Mouse (Mus musculus): Measurements from ENCODE around the gene Gm3952. TPM values are rescaled to one million over a fixed set of nuclear protein-coding genes. Genes with fewer than 3 reads are reported as not detected.

Gm3952 gene
- not detected for total RNA-seq (2021)

GRCm38 (mm10) chr8:128798594-128798993 is at the start of gene Gm3952:
TSS of gene Gm3952 (minus strand) at chr8:128798694.
- DNase-seq (ENCODE audit: low spot score in 2 of 2), result no peak
- intact Hi-C loops (cut with DNase I), result no loop called here

GRCm38 (mm10) chr8:128843749-128844148 is 45.3 kb upstream of the Gm3952 start:
- intact Hi-C loops (cut with DNase I), result no loop called here
- no peak for DNase-seq (ENCODE audit: low spot score in 2 of 2)

GRCm38 (mm10) chr8:128812521-128812920 is 14.0 kb upstream of the Gm3952 start:
- intact Hi-C loops (cut with DNase I), result no loop called here
- no peak for DNase-seq (ENCODE audit: low spot score in 2 of 2)

GRCm38 (mm10) chr8:128735692-128736091 is 62.8 kb downstream of the Gm3952 start:
- intact Hi-C loops (cut with DNase I), result no loop called here
- peak in 1 of 2 experiments; percentile 62 for DNase-seq (ENCODE audit: low spot score in 2 of 2)

GRCm38 (mm10) chr8:128734118-128734517 is 64.4 kb downstream of the Gm3952 start:
- intact Hi-C loops (cut with DNase I), result no loop called here
- no peak for DNase-seq (ENCODE audit: low spot score in 2 of 2)

- intact Hi-C loops (cut with DNase I), result no loop called here
- DNase-seq (ENCODE audit: low spot score in 2 of 2), result no peak
These were observed 66.2 kb downstream of the Gm3952 start for GRCm38 (mm10) chr8:128732254-128732653.

GRCm38 (mm10) chr8:128727213-128727612 is 71.3 kb downstream of the Gm3952 start:
- intact Hi-C loops (cut with DNase I), result no loop called here
- DNase-seq (ENCODE audit: low spot score in 2 of 2), result no peak

DNA sequence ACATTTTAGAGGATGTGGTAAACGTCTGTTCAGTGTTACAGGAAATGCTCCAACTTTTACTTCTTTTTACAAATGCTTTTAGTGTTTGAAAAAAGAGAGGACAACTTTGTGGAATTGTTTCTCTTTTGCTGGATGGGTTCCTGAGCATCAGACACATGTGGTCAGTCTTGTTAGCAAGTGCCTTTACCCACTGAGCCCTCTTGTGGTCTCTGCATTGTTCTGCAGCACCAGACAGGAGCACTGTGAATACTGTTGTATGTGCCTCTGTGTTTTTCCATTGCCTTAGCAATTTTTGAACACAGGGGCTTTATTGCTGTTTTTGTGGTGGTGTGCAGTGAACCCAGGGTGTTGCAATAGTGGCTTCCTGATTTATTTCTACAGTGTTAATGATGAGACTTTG is 73.7 kb downstream of the Gm3952 start:
- peak in 1 of 2 experiments; percentile 66 for DNase-seq (ENCODE audit: low spot score in 2 of 2)
- intact Hi-C loops (cut with DNase I), result loop anchor here (2.0 kb wide), 1 partner anchor 72 kb away; no protein-coding TSS in a partner anchor

DNA sequence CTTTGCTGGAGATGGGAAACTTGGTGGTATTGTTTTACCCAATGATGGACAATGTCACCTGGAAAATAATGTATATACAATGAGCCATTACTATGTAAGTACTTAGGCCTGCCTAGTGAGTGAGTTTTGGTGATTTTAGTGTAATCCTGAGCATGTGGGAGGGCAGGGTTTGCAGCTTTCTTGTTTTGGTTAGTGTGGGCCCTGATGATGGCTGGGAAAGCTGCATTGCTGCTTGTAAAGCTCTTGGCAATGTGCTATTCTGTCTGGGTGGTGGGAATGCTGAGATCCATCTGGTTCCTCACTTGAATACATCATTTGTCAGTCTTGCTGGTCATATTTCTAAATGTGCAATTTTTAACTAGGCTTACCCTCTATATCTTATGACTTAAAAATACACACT is 82.3 kb downstream of the Gm3952 start:
- intact Hi-C loops (cut with DNase I), result no loop called here
- DNase-seq (ENCODE audit: low spot score in 2 of 2), result peak; percentile 27 to 87

DNA sequence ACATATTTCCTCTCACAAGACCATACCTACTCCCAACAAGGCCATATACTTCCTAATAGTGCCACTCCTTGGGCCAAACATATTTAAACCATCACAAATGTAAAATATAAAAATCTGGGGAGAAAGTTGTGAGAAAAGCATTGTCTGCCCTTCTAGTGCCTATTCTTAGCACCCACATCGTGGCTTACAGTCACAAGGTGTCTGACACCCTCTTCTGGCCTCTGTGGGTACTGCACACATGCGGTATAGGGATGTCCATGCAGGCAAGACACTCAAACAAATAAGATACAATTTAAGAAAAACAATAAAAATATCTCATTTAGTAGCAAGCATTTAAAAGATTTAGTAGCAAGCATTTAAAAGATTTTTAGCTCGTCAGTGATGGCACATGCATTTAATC is 89.2 kb downstream of the Gm3952 start:
- intact Hi-C loops (cut with DNase I), result loop anchor here (2.0 kb wide), 1 partner anchor 56 kb away; no protein-coding TSS in a partner anchor

GRCm38 (mm10) chr8:128704836-128705235 is 93.7 kb downstream of the Gm3952 start:
- intact Hi-C loops (cut with DNase I), result no loop called here
- DNase-seq (ENCODE audit: low spot score in 2 of 2), result peak in 1 of 2 experiments; percentile 42

More for the DNA sequence above, 89.2 kb downstream of the Gm3952 start:
- DNase-seq (ENCODE audit: low spot score in 2 of 2), result peak; percentile 57 to 76

DNA sequence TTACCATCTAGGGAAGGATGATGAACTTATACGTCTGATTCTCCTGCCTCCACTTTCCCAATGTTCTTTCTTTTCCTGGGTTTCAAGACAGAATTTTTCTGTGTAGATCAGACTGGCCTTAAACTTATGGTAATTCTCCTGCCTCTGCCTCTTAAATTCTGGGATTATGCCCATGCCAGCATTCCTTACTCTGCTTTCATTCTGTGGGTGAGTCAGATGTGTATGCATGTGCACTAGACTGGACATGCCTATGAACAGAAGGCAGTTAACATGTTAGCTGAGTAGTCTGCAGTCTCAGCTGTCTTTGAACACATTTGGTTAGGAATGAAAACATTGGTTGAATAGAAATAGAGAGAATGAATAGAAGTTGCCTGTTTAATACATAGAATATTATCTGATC is 94.1 kb downstream of the Gm3952 start:
- DNase-seq (ENCODE audit: low spot score in 2 of 2), result no peak
- intact Hi-C loops (cut with DNase I), result no loop called here

- DNase-seq (ENCODE audit: low spot score in 2 of 2), result no peak
- intact Hi-C loops (cut with DNase I), result no loop called here
These were observed 100.5 kb downstream of the Gm3952 start for GRCm38 (mm10) chr8:128697945-128698344.

DNA sequence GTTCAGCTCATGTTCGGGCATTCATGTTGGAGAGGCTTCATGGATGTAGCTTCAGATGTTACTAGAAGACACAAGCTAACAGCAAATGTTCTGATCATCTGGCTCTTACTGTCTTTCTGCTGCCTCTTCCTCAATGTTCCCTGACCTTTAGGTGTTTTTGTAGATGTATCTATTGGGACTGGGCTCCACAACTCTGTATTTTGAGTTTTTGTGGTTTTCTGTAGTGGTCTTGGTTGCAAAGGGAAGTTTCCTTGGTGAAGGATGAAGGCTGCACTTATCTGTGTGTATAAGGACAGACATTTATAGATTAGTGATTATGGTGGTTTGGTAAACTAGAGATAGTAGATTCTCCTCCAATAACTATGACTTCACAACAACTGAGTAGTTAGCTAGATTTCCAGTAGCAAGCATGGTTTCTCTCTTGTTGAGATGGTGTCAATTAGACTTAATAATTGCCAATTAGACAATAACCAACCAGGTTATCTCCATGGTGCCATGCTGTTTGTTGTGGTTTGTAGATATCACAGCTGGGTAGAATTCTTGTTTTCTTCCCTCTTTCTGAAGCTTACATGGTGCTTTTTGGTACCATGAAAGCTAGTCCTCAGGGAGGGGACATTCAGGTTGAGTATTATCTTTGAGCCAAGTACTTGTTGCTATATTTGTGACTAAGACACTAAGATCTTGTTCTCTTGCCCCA is 101.6 kb downstream of the Gm3952 start:
- intact Hi-C loops (cut with DNase I), result no loop called here
- DNase-seq (ENCODE audit: low spot score in 2 of 2), result no peak

Other genes with a start within 250 kb of the Gm3952 start
- gene Itgb1, start 113.0 kb downstream of the Gm3952 start, total RNA-seq (2021), result 10 to 100 TPM; 54.4 to 58.3 TPM